Mouse (Mus musculus): ENCODE measurements around the gene Psenen. TPM values are rescaled to one million over a fixed set of nuclear protein-coding genes. Genes with fewer than 3 reads are reported as not detected.

Gene Psenen
- total RNA-seq, 2 experiments from 2014 or later: 78.5 to 81.4 TPM

- peak; percentile 93 for DNase-seq
- intact Hi-C loops (cut with DNase I): no loop called here
Observed at GRCm38 (mm10) chr7:30589435-30590301, 26.2 kb upstream of the Psenen start.

- DNase-seq: peak; percentile 98
- intact Hi-C loops (cut with DNase I): no loop called here
Observed at GRCm38 (mm10) chr7:30588676-30589434, 25.4 kb upstream of the Psenen start, which contains the start of gene Kmt2b. Gene Kmt2b (minus strand): TSS chr7:30588726.

- intact Hi-C loops (cut with DNase I): no loop called here
Observed at GRCm38 (mm10) chr7:30587842-30588667, 24.6 kb upstream of the Psenen start.

GRCm38 (mm10) chr7:30586455-30587020 is 23.1 kb upstream of the Psenen start:
- intact Hi-C loops (cut with DNase I): no loop called here
- DNase-seq: no peak

More at GRCm38 (mm10) chr7:30587842-30588667, 24.6 kb upstream of the Psenen start:
- DNase-seq: peak; percentile 44

- intact Hi-C loops (cut with DNase I): no loop called here
- DNase-seq: no peak
Observed at GRCm38 (mm10) chr7:30585170-30585569, 21.7 kb upstream of the Psenen start.

GRCm38 (mm10) chr7:30584339-30584738 is 20.9 kb upstream of the Psenen start:
- no peak for DNase-seq
- intact Hi-C loops (cut with DNase I): no loop called here

GRCm38 (mm10) chr7:30581547-30581946 is 18.1 kb upstream of the Psenen start:
- intact Hi-C loops (cut with DNase I): no loop called here
- no peak for DNase-seq

GRCm38 (mm10) chr7:30579950-30580349 is 16.5 kb upstream of the Psenen start:
- intact Hi-C loops (cut with DNase I): no loop called here
- DNase-seq: no peak

GRCm38 (mm10) chr7:30572969-30573368 is 9.5 kb upstream of the Psenen start:
- DNase-seq: peak; percentile 66
- intact Hi-C loops (cut with DNase I): no loop called here

GRCm38 (mm10) chr7:30572389-30572788 is 9.0 kb upstream of the Psenen start:
- intact Hi-C loops (cut with DNase I): no loop called here

GRCm38 (mm10) chr7:30567555-30567954 is 4.1 kb upstream of the Psenen start:
- DNase-seq: no peak

More at GRCm38 (mm10) chr7:30572389-30572788, 9.0 kb upstream of the Psenen start:
- no peak for DNase-seq

GRCm38 (mm10) chr7:30566033-30566432 is 2.6 kb upstream of the Psenen start:
- DNase-seq: no peak
- intact Hi-C loops (cut with DNase I): no loop called here

More at GRCm38 (mm10) chr7:30567555-30567954, 4.1 kb upstream of the Psenen start:
- intact Hi-C loops (cut with DNase I): no loop called here

GRCm38 (mm10) chr7:30564970-30565571 is 1.6 kb upstream of the Psenen start, which contains the start of gene Igflr1:
Gene Igflr1 (plus strand): TSS chr7:30565427.
- DNase-seq: no peak
- intact Hi-C loops (cut with DNase I): no loop called here

- DNase-seq: no peak
- intact Hi-C loops (cut with DNase I): no loop called here
Observed at GRCm38 (mm10) chr7:30563906-30564280, 466 bp upstream of the Psenen start.

- intact Hi-C loops (cut with DNase I): no loop called here
- DNase-seq: no peak
Observed at GRCm38 (mm10) chr7:30562526-30563116, 806 bp downstream of the Psenen start.

- intact Hi-C loops (cut with DNase I): no loop called here
- DNase-seq: no peak
Observed at GRCm38 (mm10) chr7:30560296-30560695, 3.1 kb downstream of the Psenen start.

GRCm38 (mm10) chr7:30559443-30559954 is 3.9 kb downstream of the Psenen start, which contains the start of gene Lin37:
Gene Lin37 (minus strand): TSS chr7:30559838.
- peak; percentile 99 for DNase-seq
- intact Hi-C loops (cut with DNase I): no loop called here

GRCm38 (mm10) chr7:30558656-30559442 is 4.6 kb downstream of the Psenen start:
- intact Hi-C loops (cut with DNase I): no loop called here
- DNase-seq: no peak

Data from left cerebral cortex, postnatal 4 days (tissue).